Mouse (Mus musculus) hindbrain, embryonic 11.5 days (tissue): ENCODE data around the gene B4galnt2. TPM values are rescaled to one million over a fixed set of nuclear protein-coding genes. Genes with fewer than 3 reads are reported as not detected.

Experiments used
- ATAC-seq: fragments of 200-750 bp; cut with Nextera tagmentation; 2 replicates; pipeline ENCODE4 v1.8.0; 2017; ENCODE audit warnings: mild to moderate bottlenecking, moderate TSS enrichment, moderate library complexity; ENCODE audit not compliant: low FRiP score
- DNase-seq: peaks from one replicate; pipeline ENCODE4 v3.0.0-alpha.2; 2015; ENCODE audit warnings: low spot score
- H3K27ac ChIP-seq: fragments of 300-500 bp; sonication (generic); 2 replicates; pipeline ENCODE4 v1.5.1; 2014; ENCODE audit warnings: mild to moderate bottlenecking, low read depth, low read length
- H3K27me3 ChIP-seq: fragments of 300-500 bp; sonication (generic); 2 replicates; pipeline ENCODE4 v1.6.1; 2014; ENCODE audit warnings: mild to moderate bottlenecking, low read length, moderate library complexity, mixed read lengths; ENCODE audit not compliant: control insufficient read depth, insufficient read depth
- H3K36me3 ChIP-seq: fragments of 300-500 bp; sonication (generic); 2 replicates; pipeline ENCODE4 v1.6.1; 2014; ENCODE audit warnings: mild to moderate bottlenecking, low read length, moderate library complexity, mixed read lengths; ENCODE audit not compliant: control insufficient read depth, insufficient read depth
- H3K4me1 ChIP-seq: fragments of 300-500 bp; sonication (generic); replicated peaks from 2 replicates; pipeline ENCODE4 v1.6.1; 2014; ENCODE audit warnings: low read length, mixed read lengths; ENCODE audit not compliant: control insufficient read depth, insufficient read depth
- H3K4me2 ChIP-seq: fragments of 300-500 bp; sonication (generic); replicated peaks from 2 replicates; pipeline ENCODE4 v1.6.1; 2014; ENCODE audit warnings: mild to moderate bottlenecking, low read depth, low read length
- H3K4me3 ChIP-seq: fragments of 300-500 bp; sonication (generic); 2 replicates; pipeline ENCODE4 v1.5.1; 2014; ENCODE audit warnings: low read depth, low read length
- H3K9ac ChIP-seq: fragments of 300-500 bp; sonication (generic); 2 replicates; pipeline ENCODE4 v1.6.1; 2014; ENCODE audit warnings: low read depth, low read length
- H3K9me3 ChIP-seq: fragments of 300-500 bp; sonication (generic); 2 replicates; pipeline ENCODE4 v1.6.1; 2016; ENCODE audit warnings: low read length; ENCODE audit not compliant: control insufficient read depth
- WGBS: fragments of 180-500 bp; shearing (Covaris S2); extraction: QIAGEN DNeasy Blood & Tissue Kit; methylation state at CpG from one replicate; pipeline ENCODE4 v1.1.7; 2014; 5-methylcytosine and 5-hydroxymethylcytosine counted together
- polyA plus RNA-seq: library from polyadenylated mRNA; unstranded; fragments of >200 nt; fragmentation: Nextera tagmentation; extraction: Ambion mirVana; gene quantifications from 2 replicates; pipeline ENCODE4 v1.2.1, GENCODE M21; 2014

B4galnt2 gene
- polyA plus RNA-seq, 1 experiment from 2014 or later: not detected

GRCm38 (mm10) chr11:95834143-95834667 is 80.5 kb downstream of the B4galnt2 start:
- 2% methylated on average over 22 of the region's 22 CpGs for WGBS
- peaks cover 66% of the 10 kb centered on the region for H3K27me3 ChIP-seq
- H3K9me3 ChIP-seq: no peaks in the 10 kb centered on the region
- no peak for ATAC-seq
- H3K4me3 ChIP-seq: no peak overlapping the region
- H3K9ac ChIP-seq: 0 out of 2 replicates have a peak overlapping the region, but pooled peaks have one; percentile 15
- DNase-seq: peak; percentile 37
- no peaks in the 10 kb centered on the region for H3K36me3 ChIP-seq
- H3K27ac ChIP-seq: no peak overlapping the region
- peaks cover 6% of the 10 kb centered on the region; the same call in 1 of the 2 replicates for H3K4me1 ChIP-seq
- H3K4me2 ChIP-seq: 0 out of 2 replicates have a peak overlapping the region, but pooled peaks have one; percentile 11

- Histone ChIP-seq H3K4me2 (0 out of 2 replicates have a peak overlapping the region, but pooled peaks have one; percentile 11), H3K36me3 (no peaks in the 10 kb centered on the region), H3K4me1 (peaks cover 6% of the 10 kb centered on the region; the same call in 1 of the 2 replicates), H3K27me3 (peaks cover 71% of the 10 kb centered on the region), H3K9me3 (no peaks in the 10 kb centered on the region), H3K9ac (no peak overlapping the region), H3K27ac (no peak overlapping the region), H3K4me3 (no peak overlapping the region)
- WGBS: 7% methylated on average over 18 of the region's 18 CpGs
- ATAC-seq: no peak
- DNase-seq: no peak
Measured at GRCm38 (mm10) chr11:95833631-95834142, 81.0 kb downstream of the B4galnt2 start.

GRCm38 (mm10) chr11:95833006-95833570 is 81.6 kb downstream of the B4galnt2 start:
- DNase-seq: peak; percentile 32
- H3K9ac ChIP-seq: no peak overlapping the region
- H3K4me1 ChIP-seq: peaks cover 6% of the 10 kb centered on the region; the same call in 1 of the 2 replicates
- H3K9me3 ChIP-seq: no peaks in the 10 kb centered on the region
- no peak overlapping the region for H3K4me3 ChIP-seq
- no peak overlapping the region for H3K27ac ChIP-seq
- no peak overlapping the region for H3K4me2 ChIP-seq
- H3K36me3 ChIP-seq: no peaks in the 10 kb centered on the region
- ATAC-seq: no peak
- H3K27me3 ChIP-seq: peaks cover 77% of the 10 kb centered on the region
- 19% methylated on average over 8 of the region's 8 CpGs for WGBS

- Histone ChIP-seq H3K27ac (no peak overlapping the region), H3K36me3 (no peaks in the 10 kb centered on the region), H3K9ac (no peak overlapping the region), H3K4me2 (no peak overlapping the region), H3K4me3 (no peak overlapping the region), H3K9me3 (no peaks in the 10 kb centered on the region), H3K27me3 (peaks cover 80% of the 10 kb centered on the region), H3K4me1 (peaks cover 6% of the 10 kb centered on the region; the same call in 1 of the 2 replicates)
- ATAC-seq (no peak), DNase-seq (peak; percentile 39)
- 36% methylated on average over 18 of the region's 18 CpGs for WGBS
Measured at GRCm38 (mm10) chr11:95832129-95833005, 82.3 kb downstream of the B4galnt2 start.

- 4% methylated on average over 12 of the region's 15 CpGs for WGBS
- no peak overlapping the region for H3K9ac ChIP-seq
- H3K36me3 ChIP-seq: no peaks in the 10 kb centered on the region
- H3K4me3 ChIP-seq: no peak overlapping the region
- H3K4me2 ChIP-seq: no peak overlapping the region
- H3K27me3 ChIP-seq: peaks cover 81% of the 10 kb centered on the region
- ATAC-seq (no peak), DNase-seq (peak; percentile 56)
- H3K27ac ChIP-seq: no peak overlapping the region
- H3K4me1 ChIP-seq: peaks cover 6% of the 10 kb centered on the region; the same call in 1 of the 2 replicates
- H3K9me3 ChIP-seq: no peaks in the 10 kb centered on the region
Measured at GRCm38 (mm10) chr11:95831641-95832040, 83.0 kb downstream of the B4galnt2 start.

- no peaks in the 10 kb centered on the region for H3K9me3 ChIP-seq
- H3K27me3 ChIP-seq: peaks cover 83% of the 10 kb centered on the region
- peak; percentile 55 for DNase-seq
- peak overlapping the region; percentile 15 for H3K4me3 ChIP-seq
- H3K27ac ChIP-seq: no peak overlapping the region
- H3K4me2 ChIP-seq: peak overlapping the region; percentile 8; the same call in 1 of the 2 replicates
- no peaks in the 10 kb centered on the region for H3K36me3 ChIP-seq
- peaks cover 6% of the 10 kb centered on the region; the same call in 1 of the 2 replicates for H3K4me1 ChIP-seq
- WGBS: 7% methylated on average over 10 of the region's 10 CpGs
- ATAC-seq: no peak
- no peak overlapping the region for H3K9ac ChIP-seq
Measured at GRCm38 (mm10) chr11:95831276-95831619, 83.4 kb downstream of the B4galnt2 start.

- Histone ChIP-seq H3K9me3 (no peaks in the 10 kb centered on the region), H3K4me2 (peak overlapping the region; percentile 8), H3K4me3 (peak overlapping the region; percentile 23), H3K27ac (no peak overlapping the region), H3K4me1 (peaks cover 6% of the 10 kb centered on the region; the same call in 1 of the 2 replicates), H3K36me3 (no peaks in the 10 kb centered on the region), H3K9ac (no peak overlapping the region), H3K27me3 (peaks cover 77% of the 10 kb centered on the region)
- DNase-seq (peak; percentile 56), ATAC-seq (no peak)
- WGBS: 3% methylated on average over 80 of the region's 80 CpGs
Measured at GRCm38 (mm10) chr11:95830411-95831275, 84.0 kb downstream of the B4galnt2 start.

- H3K36me3 ChIP-seq: no peaks in the 10 kb centered on the region
- no peak overlapping the region for H3K9ac ChIP-seq
- ATAC-seq (no peak), DNase-seq (no peak)
- peaks cover 8% of the 10 kb centered on the region; the same call in 1 of the 2 replicates for H3K4me1 ChIP-seq
- no peak overlapping the region for H3K27ac ChIP-seq
- 30% methylated on average over 4 of the region's 4 CpGs for whole genome bisulfite sequencing
- H3K9me3 ChIP-seq: no peaks in the 10 kb centered on the region
- H3K27me3 ChIP-seq: peaks cover 73% of the 10 kb centered on the region
- no peak overlapping the region for H3K4me3 ChIP-seq
- H3K4me2 ChIP-seq: no peak overlapping the region
Measured at GRCm38 (mm10) chr11:95829526-95830050, 85.1 kb downstream of the B4galnt2 start.
